Mouse (Mus musculus) spleen, postnatal 36 days (tissue): ENCODE measurements around the gene Fst.

ENCODE experiments used
- DNase-seq, 2 experiments: peaks; one replicate each; pipeline ENCODE4 v3.0.0; 2022; ENCODE audit warnings: low spot score in 2 of 2, mixed read lengths in 1 of 2

The Fst gene

DNA sequence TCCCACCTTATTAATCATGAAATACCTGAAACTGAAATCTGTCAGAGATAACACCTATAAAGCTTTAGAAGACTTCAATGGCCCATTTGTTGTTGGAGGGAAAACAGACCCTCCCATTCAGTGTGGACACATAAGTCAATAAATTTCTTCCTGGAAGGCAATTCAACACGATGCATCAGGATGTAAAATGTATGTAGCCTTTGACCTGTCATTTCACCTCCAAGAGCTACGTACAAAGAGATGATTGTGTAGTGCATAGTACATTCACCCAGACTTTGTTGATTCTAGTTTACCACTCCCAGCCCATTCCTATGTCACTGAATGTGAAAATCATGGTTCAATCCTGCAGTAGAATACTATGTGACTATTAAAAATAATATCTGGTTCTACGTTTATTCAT lies 39.4 kb downstream of the Fst start:
- DNase-seq, result no peak

- no peak for DNase-seq
These were observed 46.4 kb downstream of the Fst start for GRCm38 (mm10) chr13:114412326-114412725.

DNA sequence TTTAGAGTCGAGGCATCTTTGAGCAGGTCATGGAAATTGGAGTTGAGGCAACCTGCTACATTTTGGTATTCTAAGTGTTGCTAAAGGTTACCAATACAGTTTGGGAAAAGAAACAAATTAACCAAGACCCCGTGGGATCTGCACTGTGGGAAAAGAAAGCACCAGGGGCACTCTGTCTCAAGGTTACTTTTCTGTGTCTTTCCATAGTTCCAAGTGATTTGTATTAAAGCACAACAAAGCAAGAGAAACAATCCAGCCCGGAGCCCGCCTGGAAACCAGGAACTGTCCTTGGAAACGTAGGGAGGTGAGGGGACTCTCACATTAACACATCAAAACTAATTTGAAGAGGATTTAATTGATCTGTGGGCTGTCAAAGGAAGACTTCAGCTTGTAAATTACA lies 51.9 kb downstream of the Fst start:
- DNase-seq, result no peak

DNA sequence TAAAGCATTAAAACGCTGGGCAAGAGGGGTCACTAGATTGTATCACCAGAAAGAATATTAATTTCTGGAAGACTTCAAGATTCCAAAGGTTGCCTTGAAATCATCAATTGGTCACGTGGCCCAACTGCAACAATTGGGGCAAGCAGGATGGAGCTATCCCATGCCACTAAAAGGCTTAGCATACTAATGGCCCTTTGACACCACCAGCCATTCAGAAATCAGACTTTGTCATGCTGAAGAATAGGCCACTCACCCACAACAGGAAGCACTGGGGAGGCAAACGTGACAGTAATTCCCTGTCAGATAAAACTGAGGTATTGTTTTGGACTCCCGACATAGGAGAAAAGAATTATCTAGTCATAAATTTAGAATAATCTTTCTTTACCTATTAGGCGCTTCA lies 52.3 kb downstream of the Fst start:
- no peak for DNase-seq

DNA sequence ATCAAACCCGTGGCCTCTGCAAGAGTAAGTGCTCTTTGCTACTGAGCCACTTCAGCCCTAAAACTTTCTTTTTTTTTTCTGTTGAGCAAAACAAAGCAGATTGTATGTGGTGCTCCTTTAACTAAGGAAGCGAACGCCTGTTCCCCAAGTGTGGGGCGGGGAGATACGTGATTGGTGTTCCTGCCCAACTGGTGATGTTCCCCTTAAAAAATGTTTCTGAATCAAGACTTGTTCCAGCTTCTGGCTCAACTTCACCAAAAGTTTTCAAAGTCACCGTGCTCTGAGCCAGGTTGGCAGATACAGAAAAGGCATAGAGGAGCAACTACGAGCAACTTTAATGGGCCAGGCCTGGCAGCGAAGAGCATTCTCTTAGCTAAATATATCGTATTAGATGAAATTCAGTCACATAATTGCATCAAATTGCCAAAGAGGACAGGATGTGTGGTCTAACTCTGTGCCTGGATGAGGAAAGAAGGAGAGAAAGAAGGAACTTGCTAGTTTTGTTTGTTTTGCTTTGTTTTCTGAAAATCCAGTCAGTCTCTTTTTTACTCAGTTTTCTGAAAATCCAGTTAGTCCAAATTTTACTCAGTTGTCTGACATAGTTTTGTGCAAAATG lies 53.5 kb downstream of the Fst start:
- no peak for DNase-seq
